Mouse (Mus musculus) heart, postnatal 36 days (tissue): ENCODE data around the gene Eva1a. TPM values are rescaled to one million over a fixed set of nuclear protein-coding genes. Genes with fewer than 3 reads are reported as not detected.

Experiments used
- DNase-seq, 2 experiments: peaks; one replicate each; pipeline ENCODE4 v3.0.0; 2021 to 2022
- intact Hi-C: fragments of 180-260 bp; cut with DNase I; formaldehyde crosslinking; loops from one replicate; pipeline ENCODE4 v1.15.1; 2025
- total RNA-seq, 2 experiments: library from RNA; stranded (reverse); gene quantifications; 2 replicates each; pipeline ENCODE4 v1.2.3; 2021

The Eva1a gene
- total RNA-seq, 2 experiments from 2014 or later, result 2.6 to 2.8 TPM

- no peak for DNase-seq
- intact Hi-C loops, result no loop called here
Measured at GRCm38 (mm10) chr6:82065230-82065629, 24.4 kb downstream of the Eva1a start.

DNA sequence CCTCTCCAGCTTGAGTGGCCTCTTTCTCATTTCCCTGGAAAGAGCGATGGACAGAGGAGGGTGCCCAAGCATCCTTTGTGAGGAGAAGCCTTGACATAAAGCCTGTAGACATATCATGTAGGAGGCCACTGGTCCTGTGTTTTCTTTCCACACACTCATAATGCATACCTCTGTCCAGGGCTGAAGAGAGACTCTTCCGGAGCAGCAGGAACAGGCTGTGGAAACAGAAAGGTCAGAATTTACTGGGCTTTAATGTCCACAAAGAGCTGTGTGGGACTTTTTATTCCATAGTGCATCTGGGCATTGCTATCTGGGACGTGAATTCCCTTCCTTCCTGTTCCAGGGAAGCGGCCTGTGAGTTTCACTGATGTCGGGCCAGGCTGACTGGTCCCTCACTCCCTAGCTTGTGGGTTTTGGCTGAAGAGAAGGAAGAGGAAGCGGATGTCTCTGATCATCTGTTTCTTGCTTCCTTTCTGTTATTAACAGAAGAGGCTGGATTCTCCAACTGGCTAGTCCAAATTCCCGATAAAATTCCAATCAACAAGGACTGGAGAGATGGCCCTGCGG is 25.8 kb downstream of the Eva1a start:
- peak in 1 of 2 experiments; percentile 19 for DNase-seq
- intact Hi-C loops, result loop anchor here (2.0 kb wide), 1 partner anchor 18 kb away; no protein-coding TSS in a partner anchor

GRCm38 (mm10) chr6:82070459-82070858 is 29.6 kb downstream of the Eva1a start:
- intact Hi-C loops, result no loop called here
- no peak for DNase-seq

- intact Hi-C loops, result no loop called here
Measured at GRCm38 (mm10) chr6:82073011-82073410, 32.2 kb downstream of the Eva1a start.

DNA sequence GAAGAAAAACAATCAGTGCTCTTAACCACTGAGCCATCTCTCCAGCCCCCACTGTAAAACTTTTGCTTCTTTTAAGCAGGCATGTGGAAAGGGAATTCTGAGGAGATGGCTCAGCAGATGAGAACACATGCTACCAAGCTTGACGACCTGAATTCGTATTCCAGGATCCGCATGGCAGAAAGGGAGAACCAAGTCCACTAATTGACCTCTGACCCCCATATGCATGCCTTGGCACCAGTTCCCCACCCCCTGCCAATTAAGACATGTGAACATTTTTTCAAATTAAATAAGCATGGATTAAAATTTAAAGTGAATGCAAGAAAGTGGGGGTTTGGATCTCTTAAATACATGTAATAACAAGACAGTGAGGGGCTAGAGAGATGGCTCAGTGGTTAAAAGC is 32.7 kb downstream of the Eva1a start:
- intact Hi-C loops, result no loop called here
- no peak for DNase-seq

More at GRCm38 (mm10) chr6:82073011-82073410, 32.2 kb downstream of the Eva1a start:
- DNase-seq, result no peak

GRCm38 (mm10) chr6:82076364-82076763 is 35.5 kb downstream of the Eva1a start:
- intact Hi-C loops, result no loop called here
- no peak for DNase-seq

GRCm38 (mm10) chr6:82078875-82079274 is 38.0 kb downstream of the Eva1a start:
- intact Hi-C loops, result no loop called here
- no peak for DNase-seq

- DNase-seq, result no peak
- intact Hi-C loops, result loop anchor here (2.0 kb wide), 1 partner anchor 17 kb away; no protein-coding TSS in a partner anchor
Measured at GRCm38 (mm10) chr6:82083655-82084054, 42.8 kb downstream of the Eva1a start.

DNA sequence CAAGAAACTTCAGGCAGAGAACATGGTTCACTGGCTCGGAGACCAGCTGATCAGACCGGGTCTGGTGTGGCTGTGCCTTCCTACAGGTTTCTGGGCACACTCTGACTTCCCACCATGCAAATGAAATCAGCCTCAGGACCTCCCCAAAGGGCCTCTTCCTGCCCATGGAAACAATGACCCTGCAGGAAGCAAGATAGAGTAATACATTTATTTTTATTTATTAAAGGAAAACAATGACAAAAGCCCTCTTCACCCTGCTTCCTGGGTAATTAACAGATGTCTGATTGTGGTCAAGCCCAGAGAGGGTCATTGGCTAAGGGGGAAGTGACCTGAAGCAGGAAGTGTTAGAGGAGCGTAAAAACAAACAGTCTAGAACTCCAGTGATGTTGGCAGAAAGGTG is 43.4 kb downstream of the Eva1a start:
- intact Hi-C loops, result loop anchor here (2.0 kb wide), 1 partner anchor 17 kb away; no protein-coding TSS in a partner anchor
- DNase-seq, result peak; percentile 20 to 24

GRCm38 (mm10) chr6:82085313-82085908 is 44.6 kb downstream of the Eva1a start:
- intact Hi-C loops, result loop anchor here (2.0 kb wide), 1 partner anchor 19 kb away; no protein-coding TSS in a partner anchor
- no peak for DNase-seq

DNA sequence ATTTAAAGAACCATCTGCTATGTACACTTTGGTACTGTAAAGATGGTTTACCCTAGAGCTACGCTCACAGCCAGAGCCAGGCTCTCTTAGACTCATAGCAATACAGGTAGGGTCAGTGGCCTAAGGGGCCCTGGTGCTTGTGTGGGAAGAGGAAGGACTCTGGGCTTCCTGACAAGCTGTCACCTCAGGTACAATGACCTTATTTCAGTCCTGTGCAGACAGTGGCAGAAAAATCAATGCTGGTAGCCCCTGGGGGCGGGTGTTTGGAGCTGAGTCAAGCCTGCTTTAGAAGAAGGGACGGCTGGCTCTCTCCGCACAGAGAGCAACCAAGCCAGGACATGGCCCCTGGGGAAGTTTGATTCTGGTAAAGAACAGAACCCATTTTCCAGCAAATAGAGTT is 47.3 kb downstream of the Eva1a start:
- intact Hi-C loops, result no loop called here
- no peak for DNase-seq

GRCm38 (mm10) chr6:82091773-82092172 is 50.9 kb downstream of the Eva1a start:
- intact Hi-C loops, result no loop called here

GRCm38 (mm10) chr6:82097705-82098104 is 56.9 kb downstream of the Eva1a start:
- DNase-seq, result no peak
- intact Hi-C loops, result no loop called here

More at GRCm38 (mm10) chr6:82091773-82092172, 50.9 kb downstream of the Eva1a start:
- no peak for DNase-seq

- no peak for DNase-seq
- intact Hi-C loops, result no loop called here
Measured at GRCm38 (mm10) chr6:82098456-82098855, 57.6 kb downstream of the Eva1a start.

- DNase-seq, result no peak
- intact Hi-C loops, result no loop called here
Measured at GRCm38 (mm10) chr6:82110473-82110872, 69.6 kb downstream of the Eva1a start.

GRCm38 (mm10) chr6:82111111-82111510 is 70.3 kb downstream of the Eva1a start:
- DNase-seq, result no peak
- intact Hi-C loops, result no loop called here

- intact Hi-C loops, result no loop called here
- no peak for DNase-seq
Measured at GRCm38 (mm10) chr6:82111540-82111939, 70.7 kb downstream of the Eva1a start.

DNA sequence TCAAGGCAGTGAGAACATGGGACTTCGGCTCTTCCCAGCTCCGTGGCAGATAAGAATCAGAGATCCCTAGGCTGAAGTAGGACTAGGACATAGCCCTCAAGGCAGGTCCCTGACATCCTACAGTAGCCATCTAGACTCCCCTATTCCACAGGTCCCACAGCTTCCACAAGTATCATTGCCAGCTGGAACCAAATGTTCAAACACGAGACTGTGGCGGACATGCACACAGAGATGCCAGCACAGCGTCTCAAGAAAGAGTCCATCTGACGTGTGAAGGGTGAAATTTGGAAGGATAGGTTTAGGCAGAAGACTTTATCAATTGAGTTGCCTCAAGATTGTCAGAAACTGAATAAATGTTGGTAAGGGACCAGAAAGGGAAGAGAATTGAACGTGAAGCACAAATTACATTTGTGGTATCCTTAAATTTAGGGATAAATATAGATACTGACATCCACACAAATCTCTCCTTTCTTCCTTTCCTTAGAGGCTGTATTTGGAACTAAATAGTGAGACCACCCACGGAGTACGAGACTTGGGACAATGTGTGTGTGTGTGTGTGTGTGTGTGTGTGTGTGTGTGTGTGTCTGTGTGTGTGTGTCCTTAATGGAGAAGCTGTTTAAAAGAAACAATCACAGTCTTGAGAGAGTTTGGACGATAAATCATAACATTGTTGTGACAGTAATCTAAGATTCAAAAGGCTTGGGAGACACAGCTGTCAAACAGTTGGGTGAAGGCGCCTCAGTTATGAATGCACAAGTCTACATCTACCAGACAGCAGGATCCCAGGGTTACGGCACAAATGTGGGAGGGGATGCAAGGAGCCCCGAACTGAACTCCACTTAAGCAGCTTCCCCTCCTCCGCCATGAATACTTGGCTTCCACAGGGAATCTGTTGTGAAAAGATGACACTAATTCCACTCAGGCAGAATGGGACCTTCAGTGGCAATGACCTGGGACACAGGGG is 71.6 kb downstream of the Eva1a start:
- no peak for DNase-seq
- intact Hi-C loops, result no loop called here

DNA sequence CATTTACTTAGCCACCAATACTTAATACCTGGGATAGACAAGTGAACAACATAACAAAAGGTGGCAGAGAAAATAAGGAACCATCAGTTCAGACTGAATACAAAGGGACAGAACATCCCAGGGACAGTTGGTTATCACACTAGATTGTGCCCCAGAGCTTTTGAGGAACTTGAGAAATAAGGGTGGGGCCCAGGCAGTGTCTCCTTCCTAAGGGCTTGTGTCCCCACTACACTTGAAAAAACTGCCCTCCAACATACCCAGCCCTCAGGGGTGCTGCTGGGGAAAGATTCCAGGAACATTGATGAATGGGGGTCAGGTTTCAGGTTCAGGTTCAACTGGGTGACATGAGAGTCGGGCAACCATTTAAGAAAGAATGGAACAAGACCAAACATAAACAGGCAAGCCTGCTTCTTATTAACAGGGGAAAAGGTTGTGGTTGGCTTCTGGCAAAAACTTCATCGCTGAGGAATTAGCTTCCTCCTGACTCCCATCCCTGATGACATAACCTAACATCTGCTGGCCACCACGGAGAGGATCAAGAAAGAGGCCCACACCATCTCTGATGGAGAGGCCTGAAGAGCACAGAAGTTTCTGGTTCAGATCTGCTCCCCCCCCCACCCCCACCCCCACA is 74.6 kb downstream of the Eva1a start:
- no peak for DNase-seq
- intact Hi-C loops, result no loop called here

- intact Hi-C loops, result no loop called here
- DNase-seq, result no peak
Measured at GRCm38 (mm10) chr6:82116176-82116575, 75.3 kb downstream of the Eva1a start.

DNA sequence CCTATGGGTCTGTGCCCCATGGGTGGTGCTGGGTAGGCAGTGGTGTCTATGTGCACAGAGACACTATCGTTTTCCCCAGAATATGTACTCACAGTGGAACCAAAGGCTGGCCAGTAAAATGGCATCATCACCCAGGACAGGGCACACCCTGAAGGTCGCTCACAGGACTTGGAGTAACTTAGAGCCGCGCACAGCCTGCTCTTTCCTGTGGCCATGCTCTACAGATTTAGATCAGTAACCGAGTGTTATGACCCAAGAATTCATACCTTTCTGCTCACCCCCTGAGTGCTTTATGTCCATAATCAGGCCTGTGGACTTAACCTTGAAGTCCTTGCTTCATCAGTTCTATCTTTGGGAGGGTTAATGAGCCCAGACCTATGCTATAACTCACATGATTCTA is 77.0 kb downstream of the Eva1a start:
- intact Hi-C loops, result no loop called here
- no peak for DNase-seq
